Mouse (Mus musculus) limb, embryonic 10.5 days (tissue): ENCODE data around the gene Atl2. TPM values are rescaled to one million over a fixed set of nuclear protein-coding genes. Genes with fewer than 3 reads are reported as not detected.
A peak's percentile ranks its signal among the peaks of the same experiment; 100 is the strongest.

Experiments used
- DNase-seq: peaks from one replicate; pipeline ENCODE4 v3.0.0-alpha.2; 2017; ENCODE audit warnings: low spot score
- H3K27ac ChIP-seq: fragments of 300-500 bp; sonication (generic); 2 replicates; pipeline ENCODE4 v1.5.1; 2016; ENCODE audit warnings: mild to moderate bottlenecking
- H3K27me3 ChIP-seq: fragments of 300-500 bp; sonication (generic); 2 replicates; pipeline ENCODE4 v1.6.1; 2016; ENCODE audit warnings: low read depth, mild to moderate bottlenecking; ENCODE audit not compliant: poor library complexity, severe bottlenecking
- H3K36me3 ChIP-seq: fragments of 300-500 bp; sonication (generic); 2 replicates; pipeline ENCODE4 v1.6.1; 2016; ENCODE audit warnings: mild to moderate bottlenecking, moderate library complexity
- H3K4me1 ChIP-seq: fragments of 300-500 bp; sonication (generic); 2 replicates; pipeline ENCODE4 v1.6.1; 2016
- H3K4me3 ChIP-seq: fragments of 300-500 bp; sonication (generic); 2 replicates; pipeline ENCODE4 v1.5.1; 2016; ENCODE audit warnings: mild to moderate bottlenecking, moderate library complexity
- H3K9me3 ChIP-seq: fragments of 300-500 bp; sonication (generic); replicated peaks from 2 replicates; pipeline ENCODE4 v1.6.1; 2016; ENCODE audit warnings: mild to moderate bottlenecking
- WGBS: fragments of 180-500 bp; shearing (Covaris S2); methylation state at CpG from one replicate; pipeline ENCODE4 v1.1.7; 2016; 5-methylcytosine and 5-hydroxymethylcytosine counted together
- polyA plus RNA-seq: library from polyadenylated mRNA; unstranded; fragments of >200 nt; fragmentation: Nextera tagmentation; extraction: Ambion mirVana; gene quantifications from 2 replicates; pipeline ENCODE4 v1.2.1, GENCODE M21; 2016

Atl2 gene
- polyA plus RNA-seq, 1 experiment from 2014 or later: 38.7 TPM

- H3K36me3 ChIP-seq: no peaks in the 10 kb centered on the region
- DNase-seq: no peak
- H3K4me1 ChIP-seq: peaks cover 5% of the 10 kb centered on the region; the same call in 1 of the 2 replicates
- no peaks in the 10 kb centered on the region for H3K9me3 ChIP-seq
- no peak overlapping the region for H3K4me3 ChIP-seq
- WGBS: 41% methylated on average over 5 of the region's 5 CpGs
- no peak overlapping the region for H3K27ac ChIP-seq
- H3K27me3 ChIP-seq: no peaks in the 10 kb centered on the region
Observed at GRCm38 (mm10) chr17:79835714-79836373, 60.1 kb downstream of the Atl2 start.

GRCm38 (mm10) chr17:79832284-79832683, 63.6 kb downstream of the Atl2 start:
- Histone ChIP-seq H3K27ac (no peak overlapping the region), H3K9me3 (no peaks in the 10 kb centered on the region), H3K4me3 (no peak overlapping the region), H3K27me3 (no peaks in the 10 kb centered on the region), H3K4me1 (peaks cover 5% of the 10 kb centered on the region; the same call in 1 of the 2 replicates), H3K36me3 (no peaks in the 10 kb centered on the region)
- no peak for DNase-seq
- 74% methylated on average over 1 of the region's 1 CpGs for WGBS

GRCm38 (mm10) chr17:79826482-79827034, 69.4 kb downstream of the Atl2 start:
- no peak for DNase-seq
- Histone ChIP-seq H3K9me3 (no peaks in the 10 kb centered on the region), H3K36me3 (no peaks in the 10 kb centered on the region), H3K27ac (no peak overlapping the region), H3K27me3 (0 out of 2 replicates have a peak, but pooled peaks cover 2% of the 10 kb centered on the region), H3K4me1 (no peaks in the 10 kb centered on the region), H3K4me3 (no peak overlapping the region)
- WGBS: 72% methylated on average over 6 of the region's 6 CpGs

GRCm38 (mm10) chr17:79825241-79826030, 70.5 kb downstream of the Atl2 start:
- DNase-seq: no peak
- WGBS: 89% methylated on average over 11 of the region's 11 CpGs
- H3K36me3 ChIP-seq: no peaks in the 10 kb centered on the region

GRCm38 (mm10) chr17:79824406-79824805, 71.5 kb downstream of the Atl2 start:
- no peak for DNase-seq
- no peak overlapping the region for H3K4me3 ChIP-seq
- H3K27me3 ChIP-seq: 0 out of 2 replicates have a peak, but pooled peaks cover 5% of the 10 kb centered on the region
- no peaks in the 10 kb centered on the region for H3K9me3 ChIP-seq
- WGBS: 88% methylated on average over 1 of the region's 1 CpGs
- H3K36me3 ChIP-seq: no peaks in the 10 kb centered on the region
- H3K27ac ChIP-seq: no peak overlapping the region
- peaks cover 7% of the 10 kb centered on the region for H3K4me1 ChIP-seq

More at GRCm38 (mm10) chr17:79825241-79826030, 70.5 kb downstream of the Atl2 start:
- H3K4me3 ChIP-seq: no peak overlapping the region
- no peaks in the 10 kb centered on the region for H3K4me1 ChIP-seq
- 0 out of 2 replicates have a peak, but pooled peaks cover 5% of the 10 kb centered on the region for H3K27me3 ChIP-seq
- H3K27ac ChIP-seq: no peak overlapping the region
- H3K9me3 ChIP-seq: no peaks in the 10 kb centered on the region

- Histone ChIP-seq H3K27ac (no peak overlapping the region), H3K9me3 (no peaks in the 10 kb centered on the region), H3K27me3 (0 out of 2 replicates have a peak, but pooled peaks cover 5% of the 10 kb centered on the region), H3K4me1 (peaks cover 28% of the 10 kb centered on the region), H3K36me3 (no peaks in the 10 kb centered on the region), H3K4me3 (no peak overlapping the region)
- WGBS: 33% methylated on average over 3 of the region's 3 CpGs
- no peak for DNase-seq
Observed at GRCm38 (mm10) chr17:79818884-79819283, 77.0 kb downstream of the Atl2 start.

GRCm38 (mm10) chr17:79817995-79818394, 77.9 kb downstream of the Atl2 start:
- no peak overlapping the region for H3K4me3 ChIP-seq
- H3K9me3 ChIP-seq: no peaks in the 10 kb centered on the region
- peak; percentile 57 for DNase-seq
- H3K36me3 ChIP-seq: no peaks in the 10 kb centered on the region
- 3% methylated on average over 7 of the region's 7 CpGs for WGBS
- 0 out of 2 replicates have a peak, but pooled peaks cover 5% of the 10 kb centered on the region for H3K27me3 ChIP-seq
- H3K27ac ChIP-seq: peak overlapping the region; percentile 53
- H3K4me1 ChIP-seq: peaks cover 28% of the 10 kb centered on the region

- 0 out of 2 replicates have a peak, but pooled peaks cover 5% of the 10 kb centered on the region for H3K27me3 ChIP-seq
- H3K9me3 ChIP-seq: no peaks in the 10 kb centered on the region
- H3K27ac ChIP-seq: peak overlapping the region; percentile 53; the same call in 1 of the 2 replicates
- no peaks in the 10 kb centered on the region for H3K36me3 ChIP-seq
- peaks cover 28% of the 10 kb centered on the region for H3K4me1 ChIP-seq
- 75% methylated on average over 9 of the region's 9 CpGs for WGBS
- DNase-seq: no peak
- no peak overlapping the region for H3K4me3 ChIP-seq
Observed at GRCm38 (mm10) chr17:79817551-79817950, 78.4 kb downstream of the Atl2 start.

- WGBS: 89% methylated on average over 6 of the region's 6 CpGs
- Histone ChIP-seq H3K27me3 (0 out of 2 replicates have a peak, but pooled peaks cover 5% of the 10 kb centered on the region), H3K9me3 (no peaks in the 10 kb centered on the region), H3K36me3 (no peaks in the 10 kb centered on the region), H3K4me1 (peaks cover 28% of the 10 kb centered on the region), H3K27ac (no peak overlapping the region), H3K4me3 (no peak overlapping the region)
- no peak for DNase-seq
Observed at GRCm38 (mm10) chr17:79816896-79817295, 79.0 kb downstream of the Atl2 start.

GRCm38 (mm10) chr17:79810421-79810820, 85.5 kb downstream of the Atl2 start:
- no peaks in the 10 kb centered on the region for H3K9me3 ChIP-seq
- peaks cover 43% of the 10 kb centered on the region for H3K4me1 ChIP-seq
- H3K27ac ChIP-seq: no peak overlapping the region; the same call in 1 of the 2 replicates
- H3K4me3 ChIP-seq: no peak overlapping the region
- H3K27me3 ChIP-seq: no peaks in the 10 kb centered on the region
- no peaks in the 10 kb centered on the region for H3K36me3 ChIP-seq
- 78% methylated on average over 9 of the region's 9 CpGs for WGBS
- no peak for DNase-seq

GRCm38 (mm10) chr17:79809491-79810316, 86.2 kb downstream of the Atl2 start:
- peak; percentile 35 for DNase-seq
- WGBS: 74% methylated on average over 23 of the region's 23 CpGs
- H3K27ac ChIP-seq: peak overlapping the region; percentile 16; the same call in 1 of the 2 replicates

GRCm38 (mm10) chr17:79807237-79807930, 88.5 kb downstream of the Atl2 start:
- Histone ChIP-seq H3K4me1 (peaks cover 43% of the 10 kb centered on the region), H3K9me3 (no peaks in the 10 kb centered on the region), H3K27ac (no peak overlapping the region; the same call in 1 of the 2 replicates), H3K27me3 (no peaks in the 10 kb centered on the region), H3K36me3 (no peaks in the 10 kb centered on the region), H3K4me3 (no peak overlapping the region)
- peak; percentile 31 for DNase-seq
- WGBS: 70% methylated on average over 8 of the region's 8 CpGs

More at GRCm38 (mm10) chr17:79809491-79810316, 86.2 kb downstream of the Atl2 start:
- Histone ChIP-seq H3K27me3 (no peaks in the 10 kb centered on the region), H3K4me3 (no peak overlapping the region), H3K4me1 (peaks cover 43% of the 10 kb centered on the region), H3K9me3 (no peaks in the 10 kb centered on the region), H3K36me3 (no peaks in the 10 kb centered on the region)
